Mouse (Mus musculus) hindbrain, postnatal 0 days (tissue): ENCODE measurements around the gene Cadm1. TPM values are rescaled to one million over a fixed set of nuclear protein-coding genes. Genes with fewer than 3 reads are reported as not detected.

Source experiments
- ATAC-seq: fragments of 200-750 bp; cut with Nextera tagmentation; 2 replicates; pipeline ENCODE4 v1.8.0; 2017; ENCODE audit warnings: mild to moderate bottlenecking, moderate TSS enrichment, moderate library complexity
- DNase-seq: peaks from one replicate; pipeline ENCODE4 v3.0.0-alpha.2; 2015; ENCODE audit warnings: low spot score
- H3K27ac ChIP-seq: fragments of 300-500 bp; sonication (generic); 2 replicates; pipeline ENCODE4 v1.5.1; 2014; ENCODE audit warnings: mild to moderate bottlenecking
- H3K27me3 ChIP-seq: fragments of 300-500 bp; sonication (generic); 2 replicates; pipeline ENCODE4 v1.6.1; 2014; ENCODE audit warnings: low read length, mixed read lengths; ENCODE audit not compliant: insufficient read depth
- H3K36me3 ChIP-seq: fragments of 300-500 bp; sonication (generic); 2 replicates; pipeline ENCODE4 v1.6.1; 2014; ENCODE audit warnings: low read length, mixed read lengths; ENCODE audit not compliant: insufficient read depth
- H3K4me1 ChIP-seq: fragments of 300-500 bp; sonication (generic); 2 replicates; pipeline ENCODE4 v1.6.1; 2014; ENCODE audit warnings: antibody characterized with exemption, low read length, mixed read lengths; ENCODE audit not compliant: insufficient read depth
- H3K4me2 ChIP-seq: fragments of 300-500 bp; sonication (generic); 2 replicates; pipeline ENCODE4 v1.6.1; 2014; ENCODE audit warnings: low read depth, mild to moderate bottlenecking, low read length, moderate library complexity, mixed read lengths
- H3K4me3 ChIP-seq: fragments of 300-500 bp; sonication (generic); 2 replicates; pipeline ENCODE4 v1.5.1; 2014; ENCODE audit warnings: low read length
- H3K9ac ChIP-seq: fragments of 300-500 bp; sonication (generic); replicated peaks from 2 replicates; pipeline ENCODE4 v1.6.1; 2014; ENCODE audit warnings: mild to moderate bottlenecking, low read length, moderate library complexity, mixed read lengths
- H3K9me3 ChIP-seq: fragments of 300-500 bp; sonication (generic); 2 replicates; pipeline ENCODE4 v1.6.1; 2016; ENCODE audit warnings: low read length, mixed read lengths
- CTCF ChIP-seq: IDR thresholded peaks from 2 replicates; pipeline ENCODE4 v1.5.1; 2016; ENCODE audit warnings: antibody characterized with exemption, control low read depth, low read depth
- WGBS: fragments of 180-500 bp; shearing (Covaris S2); extraction: QIAGEN DNeasy Blood & Tissue Kit; methylation state at CpG from one replicate; pipeline ENCODE4 v1.1.7; 2014; 5-methylcytosine and 5-hydroxymethylcytosine counted together
- polyA plus RNA-seq: library from polyadenylated mRNA; unstranded; fragments of >200 nt; fragmentation: Nextera tagmentation; extraction: Ambion mirVana; gene quantifications from 2 replicates; pipeline ENCODE4 v1.2.1, GENCODE M21; 2015
- total RNA-seq: library from RNA; depleted of rRNA; stranded (reverse); fragments of >200 nt; gene quantifications from 2 replicates; pipeline ENCODE4 v1.2.3, GENCODE M21; 2014

Gene Cadm1
- total and polyA plus RNA-seq, 2 experiments from 2014 or later, result 115 to 203 TPM

GRCm38 (mm10) chr9:47615049-47615448 is 85.1 kb downstream of the Cadm1 start:
- no peak for TF ChIP-seq CTCF
- H3K36me3 ChIP-seq, result no peaks in the 10 kb centered on the region
- no peaks in the 10 kb centered on the region for H3K9me3 ChIP-seq
- ATAC-seq (peak; percentile 53; the same call in 1 of the 2 replicates), DNase-seq (peak; percentile 84)
- 38% methylated on average over 6 of the region's 6 CpGs for WGBS
- no peak overlapping the region for H3K4me2 ChIP-seq
- no peaks in the 10 kb centered on the region for H3K27me3 ChIP-seq
- H3K27ac ChIP-seq, result no peak overlapping the region
- H3K9ac ChIP-seq, result no peak overlapping the region
- no peak overlapping the region for H3K4me3 ChIP-seq
- H3K4me1 ChIP-seq, result peaks cover 3% of the 10 kb centered on the region; the same call in 1 of the 2 replicates

DNA sequence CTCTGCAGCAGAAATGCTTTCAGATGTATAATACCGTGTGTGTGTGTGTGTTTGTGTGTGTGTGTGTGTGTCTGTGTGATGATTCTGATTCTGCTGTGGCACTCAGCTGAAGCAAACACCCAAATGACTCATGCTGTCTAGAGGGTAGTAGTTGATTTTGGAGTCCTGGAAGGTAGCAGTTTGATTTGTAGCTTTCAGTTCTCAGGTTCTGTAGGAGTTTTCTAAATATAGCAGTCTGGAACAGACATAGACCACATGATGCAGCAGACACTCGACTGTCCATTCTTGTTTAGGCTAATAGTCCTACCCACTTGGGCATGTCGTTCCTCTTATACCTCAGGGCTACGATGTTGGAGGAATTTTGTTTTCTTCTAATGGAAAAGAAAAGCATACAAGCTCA is 86.4 kb downstream of the Cadm1 start:
- TF ChIP-seq CTCF, result no peak
- H3K9ac ChIP-seq, result no peak overlapping the region
- H3K27ac ChIP-seq, result no peak overlapping the region
- H3K4me3 ChIP-seq, result no peak overlapping the region
- no peaks in the 10 kb centered on the region for H3K36me3 ChIP-seq
- peaks cover 6% of the 10 kb centered on the region; the same call in 1 of the 2 replicates for H3K4me1 ChIP-seq
- WGBS, result 67% methylated on average over 4 of the region's 4 CpGs
- no peaks in the 10 kb centered on the region for H3K27me3 ChIP-seq
- H3K9me3 ChIP-seq, result no peaks in the 10 kb centered on the region
- H3K4me2 ChIP-seq, result no peak overlapping the region
- DNase-seq, result no peak
- no peak for ATAC-seq

GRCm38 (mm10) chr9:47619501-47620029 is 89.6 kb downstream of the Cadm1 start:
- H3K4me1 ChIP-seq, result peaks cover 16% of the 10 kb centered on the region
- H3K36me3 ChIP-seq, result no peaks in the 10 kb centered on the region
- 77% methylated on average over 8 of the region's 8 CpGs for WGBS
- no peaks in the 10 kb centered on the region for H3K9me3 ChIP-seq
- TF ChIP-seq CTCF, result no peak
- H3K4me2 ChIP-seq, result no peak overlapping the region
- no peak overlapping the region for H3K9ac ChIP-seq
- ATAC-seq (no peak), DNase-seq (no peak)
- H3K27me3 ChIP-seq, result no peaks in the 10 kb centered on the region
- H3K4me3 ChIP-seq, result no peak overlapping the region
- H3K27ac ChIP-seq, result no peak overlapping the region

DNA sequence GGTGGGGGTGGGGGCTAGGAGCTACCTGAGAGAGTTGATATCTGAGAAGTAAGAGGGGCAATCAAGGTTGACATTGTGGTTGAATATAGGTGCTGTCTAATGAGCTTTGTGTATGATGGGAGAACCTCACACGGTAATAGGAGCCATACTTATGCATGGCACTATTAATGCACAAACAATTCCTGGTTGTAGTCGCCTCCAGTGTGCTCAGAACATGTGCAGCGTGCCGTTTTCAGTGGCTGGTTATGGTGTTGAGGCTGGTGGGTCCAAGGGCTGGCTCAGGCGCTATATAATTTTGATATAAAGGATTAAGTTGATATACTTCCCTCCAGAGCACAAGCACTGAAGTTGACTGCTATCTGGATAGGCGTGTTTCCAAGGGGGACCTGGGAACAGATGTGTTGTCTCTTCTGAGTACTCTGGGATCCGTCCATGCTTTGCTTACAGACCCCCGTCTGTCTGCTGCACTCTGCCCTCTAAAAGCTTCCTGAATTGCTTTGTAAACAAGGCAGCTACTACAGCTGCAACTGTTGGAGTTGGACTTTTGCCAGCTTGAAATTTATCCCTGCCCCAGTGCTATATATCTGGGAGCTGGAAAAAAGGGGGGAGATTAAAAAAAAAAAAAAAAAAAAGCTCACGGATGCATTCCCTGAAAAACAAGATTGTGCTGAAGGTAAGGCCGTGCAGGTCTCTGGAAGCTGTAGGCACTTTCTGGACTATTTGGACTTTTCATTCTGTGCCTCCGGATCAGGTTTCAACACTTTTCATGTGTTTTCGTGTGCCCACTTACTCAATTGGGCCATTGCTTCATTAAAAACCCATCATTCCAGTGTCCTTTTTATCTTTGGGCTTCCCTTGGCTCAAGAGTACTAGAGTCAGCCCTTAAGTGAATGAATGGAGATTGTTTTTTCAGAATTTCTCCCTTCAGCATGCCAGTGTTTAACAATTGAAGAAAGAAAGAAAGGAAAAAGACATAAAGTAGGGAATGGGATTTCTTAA is 93.8 kb downstream of the Cadm1 start:
- Histone ChIP-seq H3K27me3 (no peaks in the 10 kb centered on the region), H3K4me3 (no peak overlapping the region), H3K9ac (no peak overlapping the region), H3K36me3 (no peaks in the 10 kb centered on the region), H3K4me1 (peaks cover 17% of the 10 kb centered on the region), H3K4me2 (no peak overlapping the region), H3K27ac (no peak overlapping the region), H3K9me3 (no peaks in the 10 kb centered on the region)
- peak; percentile 55 for DNase-seq
- 0 out of 2 replicates have a peak, but pooled peaks have one; percentile 35 for ATAC-seq
- no peak for TF ChIP-seq CTCF
- WGBS, result 50% methylated on average over 12 of the region's 12 CpGs

DNA sequence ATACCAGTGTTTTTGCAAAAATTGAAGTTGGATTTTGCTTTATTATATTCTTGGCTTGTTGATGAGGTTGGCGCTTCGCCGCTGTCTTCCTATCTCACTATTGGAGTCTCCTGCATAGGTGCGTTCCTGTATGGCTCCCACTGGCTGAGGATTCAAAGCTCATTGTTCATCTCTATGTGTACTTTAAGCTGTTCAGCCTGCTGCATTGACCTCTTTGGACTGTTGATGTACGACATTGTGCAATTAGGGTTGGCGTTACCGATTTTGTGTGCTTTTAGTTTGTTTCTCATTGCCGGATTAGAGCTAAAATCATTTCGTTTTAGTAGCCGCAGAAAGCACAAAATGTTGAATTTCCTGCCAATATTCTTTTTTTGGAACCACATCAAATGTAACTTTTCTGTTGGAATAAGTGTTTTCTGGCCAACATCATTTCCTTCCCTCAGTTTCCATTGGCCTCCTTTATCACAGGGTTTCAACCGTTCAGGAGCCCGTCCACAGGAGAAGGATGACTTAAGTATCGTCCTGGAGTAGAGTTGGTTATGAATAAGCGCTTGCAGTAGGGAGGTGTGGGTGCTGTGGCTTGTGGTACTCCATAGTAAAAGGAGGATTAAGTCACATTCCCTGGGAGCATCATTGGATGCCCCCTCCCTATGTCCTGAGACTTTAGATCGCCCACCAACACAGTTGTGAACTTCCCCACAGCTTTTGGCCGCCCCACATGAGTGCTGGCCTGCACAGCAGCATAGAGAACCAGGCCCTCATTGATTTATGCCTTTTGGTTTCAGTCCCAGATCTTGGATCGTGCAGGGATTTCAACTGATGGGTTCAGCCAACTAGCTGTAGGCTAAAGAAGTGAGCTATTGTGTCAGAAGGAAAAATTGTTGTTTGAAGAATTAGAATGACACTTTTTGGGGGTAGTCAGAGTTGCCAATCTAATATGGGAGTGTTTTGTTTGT is 94.9 kb downstream of the Cadm1 start:
- 76% methylated on average over 17 of the region's 17 CpGs for WGBS
- no peaks in the 10 kb centered on the region for H3K27me3 ChIP-seq
- H3K27ac ChIP-seq, result peak overlapping the region; percentile 22; the same call in 1 of the 2 replicates
- no peak overlapping the region for H3K4me3 ChIP-seq
- ATAC-seq (peak; percentile 87), DNase-seq (peak; percentile 81)
- no peaks in the 10 kb centered on the region for H3K36me3 ChIP-seq
- H3K4me2 ChIP-seq, result no peak overlapping the region
- no peak overlapping the region for H3K9ac ChIP-seq
- TF ChIP-seq CTCF, result no peak
- H3K9me3 ChIP-seq, result no peaks in the 10 kb centered on the region
- peaks cover 17% of the 10 kb centered on the region for H3K4me1 ChIP-seq

- Histone ChIP-seq H3K9me3 (no peaks in the 10 kb centered on the region), H3K27ac (peak overlapping the region; percentile 13; the same call in 1 of the 2 replicates), H3K4me1 (peaks cover 17% of the 10 kb centered on the region), H3K4me3 (no peak overlapping the region), H3K9ac (no peak overlapping the region), H3K4me2 (no peak overlapping the region), H3K36me3 (no peaks in the 10 kb centered on the region), H3K27me3 (no peaks in the 10 kb centered on the region)
- ATAC-seq (no peak), DNase-seq (no peak)
- TF ChIP-seq CTCF, result no peak
- WGBS, result 80% methylated on average over 7 of the region's 7 CpGs
Measured at GRCm38 (mm10) chr9:47625621-47626210, 95.7 kb downstream of the Cadm1 start.
